Mouse (Mus musculus) left cerebral cortex, postnatal 14 days (tissue): ENCODE measurements at regions not wholly inside any gene's neighbourhood (a gene's known extent, or its start where the extent isn't known, plus 50 kb on each side); places are given as distances from the start of the nearest gene placed in this dataset.

Source experiments
- DNase-seq, 2 experiments: peaks; one replicate each; pipeline ENCODE4 v3.0.0; 2021 to 2022; ENCODE audit warnings: low spot score in 2 of 2, mixed read lengths in 1 of 2
- intact Hi-C: fragments of 180-260 bp; cut with DNase I; formaldehyde crosslinking; loops from one replicate; pipeline ENCODE4 v1.15.1; 2025

- intact Hi-C loops, result loop anchor here (2.0 to 10.0 kb wide), 2 partner anchors 129 to 149 kb away; partner anchors contain the start of gene Mex3b
- DNase-seq, result peak in 1 of 2 experiments; percentile 20
Observed at GRCm38 (mm10) chr7:83015756-83016155, 148.6 kb downstream of the Mex3b start.

- peak; percentile 37 to 59 for DNase-seq
- intact Hi-C loops, result loop anchor here (10.0 kb wide), 1 partner anchor 128 kb away; no protein-coding TSS in a partner anchor
Observed at GRCm38 (mm10) chr7:83016566-83016965, 149.4 kb downstream of the Mex3b start.

DNA sequence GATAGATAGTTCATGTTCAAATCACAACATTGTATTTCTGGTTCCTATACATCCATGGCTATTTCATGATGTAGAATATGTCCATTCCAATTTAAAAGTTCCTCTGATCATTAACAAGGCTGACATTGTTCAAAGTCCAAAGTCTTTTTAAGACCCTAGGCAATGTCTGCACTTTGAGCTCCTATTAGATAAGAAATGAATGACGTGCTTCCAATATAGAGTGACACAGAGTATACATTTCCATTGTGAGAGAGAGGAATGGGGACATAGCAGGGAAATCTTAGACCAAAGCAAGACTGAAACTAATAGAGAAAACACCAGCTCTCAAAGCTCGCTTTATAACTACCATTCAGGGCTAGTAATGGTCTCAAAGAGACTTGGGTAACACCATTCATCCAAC lies 153.5 kb downstream of the Mex3b start:
- intact Hi-C loops, result no loop called here
- no peak for DNase-seq

- intact Hi-C loops, result no loop called here
- DNase-seq, result no peak
Observed at GRCm38 (mm10) chr7:83023990-83024389, 156.9 kb downstream of the Mex3b start.

- intact Hi-C loops, result no loop called here
- no peak for DNase-seq
Observed at GRCm38 (mm10) chr7:83031101-83031500, 164.0 kb downstream of the Mex3b start.

DNA sequence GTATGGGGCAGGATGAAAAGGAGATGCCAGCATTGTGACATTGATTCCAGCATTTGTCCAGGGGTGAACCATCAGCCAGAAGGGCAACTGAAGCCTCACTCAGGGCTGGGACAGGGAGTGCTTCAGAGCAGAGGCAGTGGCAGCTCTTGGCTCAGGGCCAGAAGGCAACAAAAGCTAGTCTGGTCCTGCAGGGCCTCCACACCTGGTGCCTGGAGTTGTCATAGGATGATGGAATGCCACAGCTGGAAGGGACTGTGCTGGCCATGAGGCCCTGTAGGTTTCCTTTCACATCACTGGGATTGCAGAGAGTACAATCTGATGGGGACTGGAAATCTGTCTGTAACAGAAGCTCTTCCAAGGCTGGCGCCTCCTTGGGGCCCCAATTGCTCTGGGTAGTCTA lies 164.9 kb downstream of the Mex3b start:
- no peak for DNase-seq
- intact Hi-C loops, result no loop called here

DNA sequence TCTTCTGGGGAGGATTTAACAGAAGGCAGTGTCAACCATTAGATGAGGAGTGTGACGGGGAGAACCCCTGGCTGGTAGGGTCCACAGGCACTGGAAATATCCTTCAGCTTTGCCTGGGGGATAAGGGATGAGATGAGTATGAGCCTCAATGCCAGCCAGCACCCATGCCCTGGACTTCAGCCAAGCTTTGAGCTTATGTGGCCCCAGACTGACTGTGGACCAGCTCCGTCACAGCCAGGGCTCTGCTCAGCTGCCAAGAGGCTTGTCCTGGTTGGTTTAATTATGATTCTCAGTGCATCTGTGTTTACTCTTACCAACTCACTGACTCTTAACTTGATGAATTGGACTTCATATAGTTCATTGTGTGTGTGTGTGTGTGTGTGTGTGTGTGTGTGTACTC lies 165.8 kb downstream of the Mex3b start:
- intact Hi-C loops, result no loop called here
- no peak for DNase-seq

DNA sequence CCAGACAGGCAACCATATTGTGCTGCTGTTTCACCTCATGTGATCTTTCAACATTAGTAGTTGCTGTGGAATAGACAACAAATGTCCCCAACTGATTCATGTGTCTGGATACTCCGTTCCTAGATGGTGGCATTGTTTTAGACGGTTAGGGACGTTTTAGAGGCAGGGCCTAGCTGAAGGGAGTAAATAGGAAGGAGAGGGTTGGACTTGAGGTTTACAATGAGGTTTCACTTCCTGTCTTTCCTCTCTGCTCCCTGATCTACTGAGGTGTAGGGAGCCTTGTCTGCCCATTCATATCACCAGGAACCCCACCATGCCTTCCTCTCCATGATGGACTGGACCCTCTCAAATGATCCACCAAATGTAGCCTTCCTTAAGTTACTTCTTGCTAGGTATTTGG lies 168.1 kb downstream of the Mex3b start:
- no peak for DNase-seq
- intact Hi-C loops, result no loop called here

DNA sequence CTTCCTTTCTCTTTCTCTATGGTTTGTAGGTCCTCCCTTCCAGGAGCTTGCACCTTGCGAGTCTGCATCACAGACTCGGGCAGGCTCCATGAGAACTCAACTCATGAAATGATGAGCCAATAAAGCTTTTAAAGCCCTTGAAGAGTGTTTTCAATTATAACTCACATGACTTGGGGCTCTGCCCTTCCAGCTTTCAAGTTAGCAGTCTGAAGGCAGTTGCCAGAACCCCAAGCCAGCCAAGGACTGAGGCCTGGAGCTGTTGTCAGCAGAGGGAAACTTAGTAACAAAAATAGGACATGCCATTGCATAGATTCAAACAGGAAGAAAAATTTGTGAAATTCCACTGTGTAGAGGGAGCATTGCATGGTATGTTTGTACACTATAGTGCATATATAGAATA lies 169.3 kb downstream of the Mex3b start:
- DNase-seq, result no peak
- intact Hi-C loops, result no loop called here

DNA sequence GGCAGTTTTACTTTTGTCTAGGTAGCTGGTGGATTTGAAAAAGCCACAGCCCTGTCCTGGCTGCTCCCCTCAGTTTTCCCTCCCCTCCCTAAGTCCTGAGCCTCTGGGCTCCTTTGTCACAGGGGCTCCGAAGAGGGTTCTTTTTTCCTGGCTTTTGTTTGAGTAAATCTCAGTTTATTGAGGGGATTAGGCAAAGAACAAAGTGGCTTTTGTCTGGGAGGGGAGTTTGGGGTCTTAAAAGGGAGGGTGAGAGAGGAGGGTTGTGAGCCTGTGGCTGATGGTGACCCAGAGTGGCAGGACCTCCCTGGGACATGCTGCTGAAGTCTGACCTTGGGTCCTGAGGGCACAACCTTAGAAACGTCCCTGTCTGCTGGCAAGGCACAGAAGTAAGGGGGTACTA lies 170.0 kb downstream of the Mex3b start:
- DNase-seq, result no peak
- intact Hi-C loops, result no loop called here

DNA sequence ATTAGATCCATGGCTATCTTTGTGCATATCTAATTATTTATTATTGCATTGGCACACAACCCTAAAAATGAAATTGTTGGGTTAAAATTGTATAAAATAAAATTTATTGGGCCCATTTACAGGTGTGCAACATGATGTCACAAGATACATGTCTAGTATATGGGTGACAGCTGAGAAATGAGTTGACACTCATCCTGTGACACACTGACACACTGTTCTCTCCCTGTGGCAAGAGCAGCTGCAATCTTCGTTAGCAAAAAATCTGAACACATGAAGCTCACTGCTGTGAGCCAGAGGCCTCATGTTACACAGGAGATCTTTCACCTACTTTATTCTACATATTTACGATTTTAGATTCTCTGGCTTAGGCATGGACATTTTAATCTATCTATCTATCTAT lies 170.6 kb downstream of the Mex3b start:
- no peak for DNase-seq
- intact Hi-C loops, result no loop called here

GRCm38 (mm10) chr7:83043746-83044145 lies 176.6 kb downstream of the Mex3b start:
- intact Hi-C loops, result no loop called here
- no peak for DNase-seq

- intact Hi-C loops, result no loop called here
- DNase-seq, result no peak
Observed at GRCm38 (mm10) chr7:83045266-83045665, 178.1 kb downstream of the Mex3b start.

DNA sequence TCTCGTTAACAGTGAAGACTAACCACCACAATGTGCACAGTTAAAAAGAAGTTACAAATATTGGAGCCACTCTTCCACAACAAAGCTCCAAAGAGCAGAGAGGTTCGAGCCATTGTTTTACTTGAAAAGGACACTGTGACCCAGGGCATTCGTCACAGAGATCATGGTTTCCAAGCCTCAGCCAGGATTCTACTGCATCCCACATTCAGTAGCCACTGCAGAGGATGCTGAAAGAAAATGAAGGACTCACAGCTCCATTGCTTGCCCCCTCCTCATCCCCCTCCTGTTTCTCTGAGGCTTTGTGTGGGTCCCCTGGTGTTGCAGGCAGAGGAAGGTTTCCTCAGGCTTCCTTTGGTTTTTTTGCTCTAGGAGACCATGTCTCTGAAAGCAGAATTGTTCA lies 182.9 kb downstream of the Mex3b start:
- intact Hi-C loops, result no loop called here

GRCm38 (mm10) chr7:83050833-83051497 lies 183.8 kb downstream of the Mex3b start:
- intact Hi-C loops, result no loop called here

More for the DNA sequence above, 182.9 kb downstream of the Mex3b start:
- no peak for DNase-seq

GRCm38 (mm10) chr7:83056101-83056935 lies 189.2 kb downstream of the Mex3b start:
- peak; percentile 41 to 55 for DNase-seq
- intact Hi-C loops, result no loop called here

More at GRCm38 (mm10) chr7:83050833-83051497, 183.8 kb downstream of the Mex3b start:
- no peak for DNase-seq

DNA sequence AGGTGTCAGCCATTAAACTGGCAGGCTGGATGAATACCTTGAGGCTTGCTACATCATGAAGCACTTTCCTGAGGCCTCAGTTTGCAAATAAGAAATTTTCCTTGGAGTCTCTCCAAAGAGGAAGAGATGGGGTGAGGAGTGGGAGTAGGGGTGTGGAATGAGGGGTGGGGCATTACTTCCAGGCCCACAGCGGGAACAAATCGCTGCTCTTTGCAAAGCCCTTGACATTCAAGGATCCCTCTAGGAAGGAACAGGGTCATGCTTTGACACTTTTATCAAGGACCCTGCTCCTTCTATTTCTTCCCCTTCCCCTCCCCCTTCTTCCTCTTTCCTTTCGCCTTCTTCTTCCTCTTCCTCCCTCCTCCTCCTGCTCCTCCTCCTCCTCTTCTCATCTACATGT lies 193.2 kb downstream of the Mex3b start:
- intact Hi-C loops, result no loop called here

GRCm38 (mm10) chr7:83060733-83061132 lies 193.6 kb downstream of the Mex3b start:
- no peak for DNase-seq
- intact Hi-C loops, result no loop called here

More for the DNA sequence above, 193.2 kb downstream of the Mex3b start:
- no peak for DNase-seq

GRCm38 (mm10) chr7:83061197-83061893 lies 194.2 kb downstream of the Mex3b start:
- intact Hi-C loops, result no loop called here
- DNase-seq, result peak in 1 of 2 experiments; percentile 40

GRCm38 (mm10) chr7:83061894-83062477 lies 194.9 kb downstream of the Mex3b start:
- intact Hi-C loops, result no loop called here
- DNase-seq, result no peak
